Mouse (Mus musculus) lung, embryonic 16.5 days (tissue): ENCODE results near the gene Heatr1. TPM values are rescaled to one million over a fixed set of nuclear protein-coding genes. Genes with fewer than 3 reads are reported as not detected.
"Not testable (repeated sequence)": the region's sequence is repeated elsewhere in the genome, so short reads cannot be mapped to it uniquely, and the experiment has no call there.

Source experiments
- ATAC-seq: fragments of 200-750 bp; cut with Nextera tagmentation; 2 replicates; pipeline ENCODE4 v1.8.0; 2017; ENCODE audit warnings: low read depth, mild to moderate bottlenecking, moderate library complexity
- H3K27ac ChIP-seq: fragments of 300-500 bp; sonication (generic); 2 replicates; pipeline ENCODE4 v1.5.1; 2014; ENCODE audit warnings: mild to moderate bottlenecking, control low read depth, low read length
- H3K27me3 ChIP-seq: fragments of 300-500 bp; sonication (generic); 2 replicates; pipeline ENCODE4 v1.6.1; 2014; ENCODE audit warnings: low read depth, low read length, mixed read lengths; ENCODE audit not compliant: control insufficient read depth, insufficient read depth
- H3K36me3 ChIP-seq: fragments of 300-500 bp; sonication (generic); 2 replicates; pipeline ENCODE4 v1.6.1; 2014; ENCODE audit warnings: low read length; ENCODE audit not compliant: control insufficient read depth, insufficient read depth
- H3K4me1 ChIP-seq: fragments of 300-500 bp; sonication (generic); replicated peaks from 2 replicates; pipeline ENCODE4 v1.6.1; 2014; ENCODE audit warnings: low read length, mixed read lengths; ENCODE audit not compliant: control insufficient read depth, insufficient read depth
- H3K4me2 ChIP-seq: fragments of 300-500 bp; sonication (generic); 2 replicates; pipeline ENCODE4 v1.6.1; 2014; ENCODE audit warnings: low read depth, low read length, control low read depth
- H3K4me3 ChIP-seq: fragments of 300-500 bp; sonication (generic); 2 replicates; pipeline ENCODE4 v1.5.1; 2014; ENCODE audit warnings: mild to moderate bottlenecking, low read length, control low read depth
- H3K9ac ChIP-seq: fragments of 300-500 bp; sonication (generic); 2 replicates; pipeline ENCODE4 v1.6.1; 2014; ENCODE audit warnings: low read length, control low read depth
- H3K9me3 ChIP-seq: fragments of 300-500 bp; sonication (generic); 2 replicates; pipeline ENCODE4 v1.6.1; 2016; ENCODE audit warnings: low read length; ENCODE audit not compliant: control insufficient read depth
- WGBS: fragments of 180-500 bp; shearing (Covaris S2); extraction: QIAGEN DNeasy Blood & Tissue Kit; methylation state at CpG from one replicate; pipeline ENCODE4 v1.1.7; 2014; 5-methylcytosine and 5-hydroxymethylcytosine counted together
- polyA plus RNA-seq: library from polyadenylated mRNA; unstranded; fragments of >200 nt; fragmentation: Nextera tagmentation; extraction: Ambion mirVana; gene quantifications from 2 replicates; pipeline ENCODE4 v1.2.1, GENCODE M21; 2015

Heatr1 gene
- polyA plus RNA-seq, 1 experiment from 2014 or later = 14.6 TPM

DNA sequence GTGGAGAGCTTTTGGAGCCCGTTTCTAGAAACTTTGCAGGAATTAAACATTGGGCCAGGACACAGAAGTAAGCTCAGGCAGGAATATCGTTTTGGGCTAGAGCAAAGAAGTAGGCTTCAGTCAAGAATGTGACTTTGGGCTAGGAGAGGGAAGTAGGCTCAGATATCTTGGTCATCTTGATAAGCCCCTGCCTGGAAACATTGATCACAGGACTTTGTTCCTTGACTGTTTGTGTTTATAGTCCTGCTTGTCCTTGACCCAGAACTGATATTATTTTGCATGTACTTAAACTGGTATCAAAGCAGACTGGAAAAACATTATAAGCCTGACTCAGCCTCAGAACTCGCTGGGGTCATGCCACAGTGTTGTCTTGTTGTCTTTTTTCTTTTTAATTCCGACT, 67.8 kb downstream of the Heatr1 start:
- no peak for ATAC-seq
- 0 out of 2 replicates have a peak, but pooled peaks cover 3% of the 10 kb centered on the region for H3K36me3 ChIP-seq
- H3K4me2 ChIP-seq = no peak overlapping the region
- H3K4me1 ChIP-seq = 0 out of 2 replicates have a peak, but pooled peaks cover 3% of the 10 kb centered on the region
- no peak overlapping the region for H3K4me3 ChIP-seq
- 70% methylated on average over 4 of the region's 4 CpGs for WGBS
- no peaks in the 10 kb centered on the region for H3K27me3 ChIP-seq
- H3K9me3 ChIP-seq = no peaks in the 10 kb centered on the region
- H3K27ac ChIP-seq = no peak overlapping the region
- H3K9ac ChIP-seq = no peak overlapping the region

DNA sequence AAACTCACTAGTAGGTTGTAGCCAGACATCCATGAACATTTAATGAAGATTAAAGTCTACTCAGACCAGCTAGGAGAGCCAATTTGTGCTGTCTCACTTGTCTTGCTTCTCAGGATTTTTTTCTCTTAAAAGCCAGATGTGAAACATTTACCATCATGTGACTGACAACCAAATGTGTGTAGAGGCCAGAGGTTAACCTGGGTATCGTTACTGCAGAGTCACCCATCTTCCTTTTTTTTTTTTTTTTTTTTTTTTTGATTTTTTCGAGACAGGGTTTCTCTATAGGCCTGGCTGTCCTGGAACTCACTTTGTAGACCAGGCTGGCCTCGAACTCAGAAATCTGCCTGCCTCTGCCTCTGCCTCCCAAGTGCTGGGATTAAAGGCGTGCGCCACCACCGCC, 69.3 kb downstream of the Heatr1 start:
- not testable (repeated sequence) for H3K4me3 ChIP-seq, H3K4me1 ChIP-seq
- WGBS = 79% methylated on average over 6 of the region's 6 CpGs

DNA sequence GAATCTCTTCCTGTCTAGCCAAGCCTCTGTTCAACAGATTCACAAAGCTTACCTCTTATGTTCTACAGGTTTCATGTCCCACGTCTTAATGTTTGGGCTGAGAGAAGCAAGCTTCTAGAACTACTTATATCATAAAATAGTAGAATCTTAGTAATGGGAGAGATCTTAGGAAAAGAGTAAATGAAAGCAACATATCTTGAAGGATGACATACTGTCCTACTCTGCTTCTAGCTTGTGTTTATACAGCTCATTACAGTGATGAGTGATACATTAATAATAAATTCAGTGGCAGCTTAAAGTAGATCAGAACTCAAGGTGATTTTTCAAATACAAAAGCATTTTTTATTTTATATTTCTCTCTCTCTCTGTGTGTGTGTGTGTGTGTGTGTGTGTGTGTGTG, 70.0 kb downstream of the Heatr1 start, which contains the start of gene Lgals8:
TSS of gene Lgals8 (minus strand) at position 101 of the 400 bp plus-strand sequence.
- Histone ChIP-seq H3K4me1 (0 out of 2 replicates have a peak, but pooled peaks cover 3% of the 10 kb centered on the region), H3K27ac (no peak within 1 kb of the TSS), H3K9me3 (no peaks in the 10 kb centered on the region), H3K9ac (no peak within 1 kb of the TSS), H3K36me3 (no peaks in the 10 kb centered on the region), H3K27me3 (no peaks in the 10 kb centered on the region), H3K4me3 (no peak within 1 kb of the TSS), H3K4me2 (no peak within 1 kb of the TSS)
- 60% methylated on average over 1 of the region's 1 CpGs for WGBS
- no peak for ATAC-seq

More for the DNA sequence above, 69.3 kb downstream of the Heatr1 start:
- not testable (repeated sequence) for H3K27me3 ChIP-seq, H3K9ac ChIP-seq, H3K9me3 ChIP-seq, H3K27ac ChIP-seq, H3K4me2 ChIP-seq, ATAC-seq, H3K36me3 ChIP-seq

DNA sequence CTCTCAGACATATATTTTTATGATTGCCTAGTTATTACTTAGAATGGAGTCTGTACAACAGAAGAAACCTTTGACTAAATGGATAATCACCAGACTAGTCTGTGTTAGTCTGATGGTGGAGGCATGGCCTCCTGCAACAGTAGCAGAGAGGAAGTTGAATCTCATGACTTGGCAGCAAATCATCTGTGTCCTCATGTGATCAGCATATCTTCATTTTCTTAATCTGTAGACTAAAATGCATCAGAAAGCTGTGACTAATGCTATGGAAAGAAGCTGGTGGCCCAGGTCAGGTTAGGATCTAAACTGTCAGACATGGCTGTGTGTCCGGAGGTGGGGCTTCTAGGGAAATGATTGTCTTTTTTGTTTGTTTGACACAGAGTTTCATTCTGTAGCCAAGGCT, 73.7 kb downstream of the Heatr1 start:
- Histone ChIP-seq H3K4me1 (no peaks in the 10 kb centered on the region), H3K4me3 (no peak overlapping the region), H3K4me2 (no peak overlapping the region), H3K9me3 (no peaks in the 10 kb centered on the region), H3K36me3 (no peaks in the 10 kb centered on the region), H3K27me3 (no peaks in the 10 kb centered on the region; the same call in 1 of the 2 replicates), H3K27ac (no peak overlapping the region), H3K9ac (no peak overlapping the region)
- 79% methylated on average over 1 of the region's 1 CpGs for WGBS
- no peak for ATAC-seq

- ATAC-seq = peak; percentile 35
- Histone ChIP-seq H3K27me3 (no peaks in the 10 kb centered on the region; the same call in 1 of the 2 replicates), H3K9me3 (no peaks in the 10 kb centered on the region), H3K27ac (no peak overlapping the region), H3K4me1 (no peaks in the 10 kb centered on the region), H3K4me3 (no peak overlapping the region), H3K9ac (no peak overlapping the region), H3K36me3 (no peaks in the 10 kb centered on the region), H3K4me2 (no peak overlapping the region)
- WGBS = 34% methylated on average over 8 of the region's 8 CpGs
These were observed 79.0 kb downstream of the Heatr1 start for GRCm38 (mm10) chr13:12473724-12474378.

DNA sequence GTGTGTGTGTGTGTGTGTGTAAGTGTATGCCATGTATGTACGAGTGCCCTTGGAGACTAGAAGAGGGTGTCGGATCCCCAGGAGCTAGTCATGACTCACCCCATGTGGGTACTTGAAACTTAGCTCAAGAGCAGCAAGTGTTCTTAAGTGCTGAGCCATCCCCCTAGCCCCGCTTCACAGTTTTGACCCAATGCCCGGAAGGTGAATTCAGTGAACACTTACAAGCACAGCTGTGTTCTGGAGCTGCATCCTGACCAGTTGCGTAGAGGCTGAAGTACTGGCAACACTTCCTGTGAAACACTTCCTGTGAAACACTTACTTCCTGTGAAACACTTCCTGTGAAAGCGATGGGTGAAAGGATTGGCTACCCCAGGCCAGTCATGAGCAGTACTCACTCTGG, 80.4 kb downstream of the Heatr1 start:
- Histone ChIP-seq H3K27me3 (no peaks in the 10 kb centered on the region; the same call in 1 of the 2 replicates), H3K9ac (no peak overlapping the region), H3K4me3 (no peak overlapping the region), H3K9me3 (no peaks in the 10 kb centered on the region), H3K36me3 (no peaks in the 10 kb centered on the region), H3K4me2 (no peak overlapping the region), H3K27ac (no peak overlapping the region), H3K4me1 (no peaks in the 10 kb centered on the region)
- ATAC-seq = peak; percentile 89
- 48% methylated on average over 6 of the region's 6 CpGs for WGBS

DNA sequence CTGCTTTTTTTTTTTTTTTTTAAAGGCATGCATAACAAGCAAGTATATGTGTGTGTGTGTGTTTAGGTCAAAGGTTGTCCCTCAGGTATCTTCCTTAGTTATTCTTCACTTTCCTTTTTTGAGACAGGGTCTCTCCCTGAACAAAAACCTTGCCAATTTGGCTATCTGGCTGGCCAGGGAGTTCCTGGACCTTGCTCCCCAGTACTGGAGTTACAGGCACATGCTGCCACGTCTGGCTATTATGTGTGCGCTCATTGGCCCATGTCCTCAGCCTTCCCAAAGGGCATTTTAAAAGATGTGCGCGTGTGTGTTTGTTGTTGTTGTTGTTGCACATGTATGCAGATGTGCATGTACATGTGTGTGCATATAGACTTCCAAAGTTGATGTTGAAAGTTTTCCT, 82.1 kb downstream of the Heatr1 start:
- Histone ChIP-seq H3K4me1 (no peaks in the 10 kb centered on the region), H3K4me2 (no peak overlapping the region), H3K9me3 (no peaks in the 10 kb centered on the region), H3K27me3 (no peaks in the 10 kb centered on the region; the same call in 1 of the 2 replicates), H3K36me3 (no peaks in the 10 kb centered on the region), H3K9ac (no peak overlapping the region), H3K4me3 (no peak overlapping the region), H3K27ac (no peak overlapping the region)
- ATAC-seq = no peak
- WGBS = 90% methylated on average over 4 of the region's 4 CpGs

- Histone ChIP-seq H3K9me3 (no peaks in the 10 kb centered on the region), H3K4me2 (no peak overlapping the region), H3K27ac (no peak overlapping the region), H3K9ac (no peak overlapping the region), H3K4me1 (no peaks in the 10 kb centered on the region), H3K4me3 (no peak overlapping the region), H3K36me3 (no peaks in the 10 kb centered on the region), H3K27me3 (no peaks in the 10 kb centered on the region)
- 75% methylated on average over 15 of the region's 15 CpGs for WGBS
- ATAC-seq = no peak
These were observed 83.5 kb downstream of the Heatr1 start for GRCm38 (mm10) chr13:12478301-12478700.

GRCm38 (mm10) chr13:12479802-12480201, 85.0 kb downstream of the Heatr1 start:
- H3K27ac ChIP-seq = no peak overlapping the region
- no peak for ATAC-seq
- H3K36me3 ChIP-seq = no peaks in the 10 kb centered on the region
- H3K4me3 ChIP-seq = no peak overlapping the region
- WGBS = 64% methylated on average over 6 of the region's 6 CpGs
- H3K4me2 ChIP-seq = no peak overlapping the region
- no peaks in the 10 kb centered on the region for H3K4me1 ChIP-seq
- H3K9ac ChIP-seq = no peak overlapping the region
- H3K9me3 ChIP-seq = no peaks in the 10 kb centered on the region
- no peaks in the 10 kb centered on the region for H3K27me3 ChIP-seq
